Mouse (Mus musculus): ENCODE results near the gene B3gnt9. TPM values are rescaled to one million over a fixed set of nuclear protein-coding genes. Genes with fewer than 3 reads are reported as not detected.

The B3gnt9 gene
- total RNA-seq, 2 experiments from 2014 or later, result 3.0 to 3.8 TPM

Other genes with a start within 250 kb of the B3gnt9 start
- not detected for gene Ces3a, start 206.6 kb downstream of the B3gnt9 start, total RNA-seq (2021)
- not detected for gene Ces3b, start 171.4 kb downstream of the B3gnt9 start, total RNA-seq (2021)
- not detected for gene Ces4a, start 123.4 kb downstream of the B3gnt9 start, total RNA-seq (2021)
- gene Cbfb, start 84.5 kb downstream of the B3gnt9 start, total RNA-seq (2021), result 10 to 100 TPM; 20.9 to 23.0 TPM
- gene D230025D16Rik, start 30.0 kb downstream of the B3gnt9 start, total RNA-seq (2021), result 10 to 100 TPM; 27.5 to 28.0 TPM
- gene Tradd, start 9.5 kb upstream of the B3gnt9 start, total RNA-seq (2021), result 1 to 10 TPM; 5.5 to 5.8 TPM
- under 1 TPM; 0.58 to 0.61 TPM for gene Fbxl8, start 9.5 kb upstream of the B3gnt9 start, total RNA-seq (2021)
- under 1 TPM; 0.34 to 0.75 TPM for gene Hsf4, start 14.6 kb upstream of the B3gnt9 start, total RNA-seq (2021)
- 1 to 10 TPM; 3.2 to 3.5 TPM for gene Nol3, start 21.0 kb upstream of the B3gnt9 start, total RNA-seq (2021)
- gene 4931428F04Rik, start 34.7 kb upstream of the B3gnt9 start, total RNA-seq (2021), result 10 to 100 TPM; 68.2 to 82.2 TPM
- gene Exoc3l, start 40.9 kb upstream of the B3gnt9 start, total RNA-seq (2021), result 1 to 10 TPM; 4.2 to 4.3 TPM
- 10 to 100 TPM; 29.6 to 30.2 TPM for gene E2f4, start 42.5 kb upstream of the B3gnt9 start, total RNA-seq (2021)
- gene Elmo3, start 50.4 kb upstream of the B3gnt9 start, total RNA-seq (2021), result under 1 TPM; 0.41 to 0.83 TPM
- 1 to 10 TPM; 5.4 to 5.6 TPM for gene Lrrc29, start 71.1 kb upstream of the B3gnt9 start, total RNA-seq (2021)
- 10 to 100 TPM; 47.4 to 47.9 TPM for gene Tmem208, start 71.2 kb upstream of the B3gnt9 start, total RNA-seq (2021)
- 1 to 10 TPM; 2.6 to 2.7 TPM for gene Fhod1, start 92.8 kb upstream of the B3gnt9 start, total RNA-seq (2021)
- gene Slc9a5, start 93.7 kb upstream of the B3gnt9 start, total RNA-seq (2021), result 10 to 100 TPM; 25.7 to 27.7 TPM
- gene Plekhg4, start 118.1 kb upstream of the B3gnt9 start, total RNA-seq (2021), result 1 to 10 TPM; 2.2 to 3.7 TPM
- not detected for gene Kctd19, start 158.3 kb upstream of the B3gnt9 start, total RNA-seq (2021)
- under 1 TPM; 0.32 to 0.79 TPM for gene Lrrc36, start 158.4 kb upstream of the B3gnt9 start, total RNA-seq (2021)
- 10 to 100 TPM; 75.5 to 88.7 TPM for gene Tppp3, start 216.4 kb upstream of the B3gnt9 start, total RNA-seq (2021)
- 10 to 100 TPM; 21.6 to 21.8 TPM for gene Zdhhc1, start 241.7 kb upstream of the B3gnt9 start, total RNA-seq (2021)

Data from left cerebral cortex, postnatal 10 days (tissue).